Mouse (Mus musculus): ENCODE results near the gene Rpl7a. TPM values are rescaled to one million over a fixed set of nuclear protein-coding genes. Genes with fewer than 3 reads are reported as not detected.
A peak's percentile ranks its signal among the peaks of the same experiment; 100 is the strongest.

Gene Rpl7a
- polyA plus RNA-seq, 1 experiment = 229 TPM

DNA sequence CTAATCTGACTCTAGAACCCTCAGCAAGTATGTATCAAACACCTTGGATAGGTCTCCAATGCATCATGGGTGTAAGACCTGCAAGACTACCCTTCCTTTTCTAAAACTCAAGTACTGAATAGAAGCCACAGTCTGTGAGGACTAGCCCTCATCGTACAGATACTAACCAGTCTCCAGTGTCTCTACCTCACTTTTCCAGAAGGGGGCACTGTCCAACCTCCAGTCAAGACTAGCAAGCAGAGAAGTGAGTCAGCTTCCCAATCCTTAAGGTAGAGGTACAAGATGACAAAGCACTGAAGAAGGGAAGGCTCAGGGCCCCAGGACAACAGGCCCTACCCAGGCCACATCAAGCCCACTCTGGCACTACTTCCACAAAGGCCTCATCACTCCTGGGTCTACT, 19.8 kb downstream of the Rpl7a start:
- Histone ChIP-seq H3K36me3 (ENCODE audit: control insufficient read depth, insufficient read depth, low read length) (peaks cover 2% of the 10 kb centered on the region; the same call in 1 of the 2 replicates), H3K4me1 (ENCODE audit: control insufficient read depth, insufficient read depth, low read length) (peaks cover 18% of the 10 kb centered on the region), H3K4me3 (ENCODE audit: control insufficient read depth, low read depth, low read length) (no peak overlapping the region), H3K27ac (ENCODE audit: control insufficient read depth, insufficient read depth, low read depth, low read length) (no peak overlapping the region), H3K27me3 (ENCODE audit: control insufficient read depth, insufficient read depth, low read length) (no peaks in the 10 kb centered on the region)
- no peak for TF ChIP-seq CTCF (IDR thresholded peaks at IDR 0.05; ENCODE audit: control insufficient read depth, insufficient read depth, insufficient replicate concordance, low read depth, low read length)
- TF ChIP-seq POLR2A (IDR thresholded peaks at IDR 0.05; ENCODE audit: control insufficient read depth, low read depth, low read length) = no peak

DNA sequence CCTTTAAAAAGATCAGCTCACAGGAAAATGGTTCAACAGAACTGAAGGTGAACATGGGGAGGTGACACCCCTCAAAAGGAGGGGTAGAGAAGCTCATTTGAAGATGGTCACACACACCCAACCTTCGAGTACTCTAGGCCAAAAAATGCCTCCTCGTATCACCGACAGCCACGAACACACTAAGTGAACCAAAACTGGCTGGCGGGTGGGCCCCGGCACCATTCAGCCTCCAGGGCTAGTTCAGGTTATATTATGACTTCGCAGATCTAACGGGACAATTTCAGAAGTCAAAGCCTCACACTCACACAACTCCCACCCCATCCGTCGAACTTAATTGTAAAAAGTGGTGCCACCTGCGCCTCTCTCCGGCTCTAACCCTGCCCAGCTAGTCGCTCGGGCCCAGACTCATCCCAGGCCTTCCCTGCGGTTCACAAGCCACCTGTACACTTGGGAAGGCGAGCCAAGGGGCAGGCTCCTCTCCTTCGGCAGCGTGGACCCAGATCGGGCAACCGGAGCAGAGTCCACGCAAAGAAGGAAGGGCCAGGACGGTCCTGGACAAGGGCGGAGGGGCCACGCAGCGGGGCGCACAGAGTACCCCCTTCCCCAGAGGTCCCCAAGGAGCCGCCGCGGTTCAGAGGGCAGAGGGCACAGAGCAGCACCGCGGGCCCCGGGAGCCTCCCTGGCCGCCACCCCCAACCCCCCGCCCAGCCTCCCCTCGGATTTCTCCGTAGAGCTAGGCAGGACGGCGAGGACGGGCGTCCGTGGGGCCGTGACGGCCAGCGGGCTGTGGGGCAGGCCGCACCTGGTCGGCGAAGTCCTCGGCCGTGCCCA, 22.1 kb downstream of the Rpl7a start:
- Histone ChIP-seq H3K36me3 (ENCODE audit: control insufficient read depth, insufficient read depth, low read length) (no peaks in the 10 kb centered on the region; the same call in 1 of the 2 replicates), H3K27ac (ENCODE audit: control insufficient read depth, insufficient read depth, low read depth, low read length) (peak overlapping the region; percentile 90), H3K4me3 (ENCODE audit: control insufficient read depth, low read depth, low read length) (peak overlapping the region; percentile 95), H3K4me1 (ENCODE audit: control insufficient read depth, insufficient read depth, low read length) (peaks cover 18% of the 10 kb centered on the region), H3K27me3 (ENCODE audit: control insufficient read depth, insufficient read depth, low read length) (no peaks in the 10 kb centered on the region)
- TF ChIP-seq CTCF (IDR thresholded peaks at IDR 0.05; ENCODE audit: control insufficient read depth, insufficient read depth, insufficient replicate concordance, low read depth, low read length) (no peak), POLR2A (IDR thresholded peaks at IDR 0.05; ENCODE audit: control insufficient read depth, low read depth, low read length) (no peak)

DNA sequence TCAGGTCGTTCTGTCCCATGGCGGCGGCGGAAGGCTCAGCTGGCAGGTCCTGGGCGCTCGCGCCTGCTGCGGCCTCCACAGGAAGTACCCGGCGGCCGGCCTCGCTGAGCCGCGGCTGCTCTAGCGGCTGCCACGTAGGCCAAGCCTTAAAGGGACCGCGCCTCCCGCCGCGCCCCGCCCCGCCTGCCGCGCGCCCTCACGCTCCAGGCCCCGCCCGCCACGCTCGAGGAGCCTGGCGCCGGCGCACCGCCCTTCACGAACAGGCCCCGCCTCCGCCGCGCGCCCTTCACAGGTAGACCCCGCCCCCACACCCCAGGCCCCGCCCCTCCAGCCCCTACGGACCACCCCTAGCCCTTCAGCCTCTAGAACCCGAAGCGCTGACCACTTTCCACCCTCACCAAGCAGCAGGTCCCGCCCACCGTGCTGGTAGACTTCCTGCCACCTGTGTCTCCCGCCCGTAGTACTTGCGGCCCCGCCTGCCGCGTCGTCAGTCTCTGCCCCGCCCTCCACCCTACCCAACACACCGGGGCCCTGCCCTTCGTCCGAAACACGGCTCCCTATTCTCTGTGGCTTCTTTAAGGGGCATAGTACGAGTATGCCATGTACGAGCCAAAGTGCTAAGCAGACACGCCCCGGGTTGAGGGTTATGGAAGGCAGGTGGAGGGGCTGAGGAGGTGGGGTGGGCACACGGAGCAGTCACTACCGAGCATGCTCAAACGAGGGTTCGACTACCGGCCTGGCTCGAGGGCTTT, 22.9 kb downstream of the Rpl7a start, which contains the start of the genes Surf4 and Stkld1:
Surf4 (minus strand) TSS at position 625 of the 752 bp plus-strand sequence.
Stkld1 (plus strand) TSS at position 744 of the 752 bp plus-strand sequence.
- Histone ChIP-seq H3K27ac (ENCODE audit: control insufficient read depth, insufficient read depth, low read depth, low read length) (peak within 1 kb of the TSS; percentile 96), H3K4me1 (ENCODE audit: control insufficient read depth, insufficient read depth, low read length) (peaks cover 17% of the 10 kb centered on the region), H3K4me3 (ENCODE audit: control insufficient read depth, low read depth, low read length) (peak within 1 kb of the TSS; percentile 98), H3K27me3 (ENCODE audit: control insufficient read depth, insufficient read depth, low read length) (no peaks in the 10 kb centered on the region), H3K36me3 (ENCODE audit: control insufficient read depth, insufficient read depth, low read length) (no peaks in the 10 kb centered on the region; the same call in 1 of the 2 replicates)
- TF ChIP-seq CTCF (IDR thresholded peaks at IDR 0.05; ENCODE audit: control insufficient read depth, insufficient read depth, insufficient replicate concordance, low read depth, low read length) (no peak), POLR2A (IDR thresholded peaks at IDR 0.05; ENCODE audit: control insufficient read depth, low read depth, low read length) (peak; percentile 74)

DNA sequence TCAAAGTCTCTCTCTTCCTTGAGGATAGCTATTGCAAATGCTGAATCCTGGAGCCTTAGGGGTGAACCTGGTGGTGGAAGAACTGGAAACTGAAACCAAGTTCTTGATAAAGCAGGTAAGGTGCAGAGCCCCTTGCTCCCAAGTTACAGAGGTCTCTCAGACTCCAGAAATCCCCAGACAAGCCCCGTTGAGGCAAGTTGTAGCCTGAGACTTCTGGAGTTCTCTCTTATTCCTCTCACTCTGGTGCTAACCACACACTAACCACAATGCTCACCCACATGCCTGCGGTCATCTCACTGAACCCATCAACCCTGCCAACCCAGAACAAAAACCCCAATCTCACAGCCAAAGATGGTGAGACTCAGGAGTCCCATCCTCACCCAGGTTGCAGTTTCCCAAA, 24.7 kb downstream of the Rpl7a start:
- no peak overlapping the region for H3K27ac ChIP-seq (ENCODE audit: control insufficient read depth, insufficient read depth, low read depth, low read length)

DNA sequence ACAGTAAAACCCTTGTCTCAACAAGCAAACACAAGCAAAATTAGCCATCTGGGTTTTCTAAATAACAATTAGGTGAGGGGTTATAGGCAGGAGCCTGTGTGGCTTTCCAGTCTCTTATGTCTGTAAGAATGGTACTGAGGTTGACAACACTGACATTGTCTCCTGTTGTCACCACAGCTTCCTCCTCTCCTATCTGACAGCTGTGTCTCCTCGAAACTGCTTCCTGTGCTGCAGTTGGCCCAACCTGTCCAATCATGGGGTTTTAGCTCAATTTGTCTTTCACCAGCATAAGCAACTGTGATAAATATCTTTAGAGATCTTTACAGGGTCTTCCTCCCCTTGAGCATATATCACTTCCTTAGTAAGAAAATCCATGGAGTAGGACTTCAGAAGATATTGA, 25.9 kb downstream of the Rpl7a start:
- H3K27ac ChIP-seq (ENCODE audit: control insufficient read depth, insufficient read depth, low read depth, low read length) = no peak overlapping the region
- TF ChIP-seq CTCF (IDR thresholded peaks at IDR 0.05; ENCODE audit: control insufficient read depth, insufficient read depth, insufficient replicate concordance, low read depth, low read length) = no peak
- no peak for TF ChIP-seq POLR2A (IDR thresholded peaks at IDR 0.05; ENCODE audit: control insufficient read depth, low read depth, low read length)
- H3K4me3 ChIP-seq (ENCODE audit: control insufficient read depth, low read depth, low read length) = no peak overlapping the region
- H3K36me3 ChIP-seq (ENCODE audit: control insufficient read depth, insufficient read depth, low read length) = no peaks in the 10 kb centered on the region
- peaks cover 12% of the 10 kb centered on the region for H3K4me1 ChIP-seq (ENCODE audit: control insufficient read depth, insufficient read depth, low read length)
- no peaks in the 10 kb centered on the region for H3K27me3 ChIP-seq (ENCODE audit: control insufficient read depth, insufficient read depth, low read length)

More for the DNA sequence above, 24.7 kb downstream of the Rpl7a start:
- H3K4me1 ChIP-seq (ENCODE audit: control insufficient read depth, insufficient read depth, low read length) = peaks cover 14% of the 10 kb centered on the region
- no peaks in the 10 kb centered on the region for H3K36me3 ChIP-seq (ENCODE audit: control insufficient read depth, insufficient read depth, low read length)
- no peak for TF ChIP-seq CTCF (IDR thresholded peaks at IDR 0.05; ENCODE audit: control insufficient read depth, insufficient read depth, insufficient replicate concordance, low read depth, low read length)
- no peak for TF ChIP-seq POLR2A (IDR thresholded peaks at IDR 0.05; ENCODE audit: control insufficient read depth, low read depth, low read length)
- H3K4me3 ChIP-seq (ENCODE audit: control insufficient read depth, low read depth, low read length) = no peak overlapping the region
- no peaks in the 10 kb centered on the region for H3K27me3 ChIP-seq (ENCODE audit: control insufficient read depth, insufficient read depth, low read length)

DNA sequence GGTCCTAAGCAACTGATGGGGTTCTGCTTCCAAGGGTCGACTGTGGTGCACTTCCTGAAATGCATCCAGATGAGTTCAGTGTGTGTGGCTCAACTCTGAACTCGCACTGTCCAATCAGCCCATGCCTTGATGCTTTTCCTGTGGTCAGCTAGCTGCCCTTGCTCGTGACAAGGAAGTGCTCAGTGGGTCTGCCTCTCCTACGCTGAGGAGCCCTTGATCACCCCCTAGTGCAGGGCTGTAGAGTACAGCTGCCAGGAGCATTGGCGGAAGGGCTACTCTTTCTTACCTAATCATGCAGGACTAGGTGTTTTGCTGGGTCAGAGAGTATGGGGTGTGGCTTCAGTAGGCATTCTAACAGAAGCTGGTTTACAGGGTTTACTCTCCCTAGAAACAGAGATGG, 31.0 kb downstream of the Rpl7a start:
- no peaks in the 10 kb centered on the region for H3K4me1 ChIP-seq (ENCODE audit: control insufficient read depth, insufficient read depth, low read length)
- H3K36me3 ChIP-seq (ENCODE audit: control insufficient read depth, insufficient read depth, low read length) = no peaks in the 10 kb centered on the region; the same call in 1 of the 2 replicates
- H3K4me3 ChIP-seq (ENCODE audit: control insufficient read depth, low read depth, low read length) = no peak overlapping the region
- no peaks in the 10 kb centered on the region for H3K27me3 ChIP-seq (ENCODE audit: control insufficient read depth, insufficient read depth, low read length)
- no peak overlapping the region for H3K27ac ChIP-seq (ENCODE audit: control insufficient read depth, insufficient read depth, low read depth, low read length)
- TF ChIP-seq POLR2A (IDR thresholded peaks at IDR 0.05; ENCODE audit: control insufficient read depth, low read depth, low read length) (no peak), CTCF (IDR thresholded peaks at IDR 0.05; ENCODE audit: control insufficient read depth, insufficient read depth, insufficient replicate concordance, low read depth, low read length) (peak; percentile 13; the same call in 1 of the 2 replicates)

DNA sequence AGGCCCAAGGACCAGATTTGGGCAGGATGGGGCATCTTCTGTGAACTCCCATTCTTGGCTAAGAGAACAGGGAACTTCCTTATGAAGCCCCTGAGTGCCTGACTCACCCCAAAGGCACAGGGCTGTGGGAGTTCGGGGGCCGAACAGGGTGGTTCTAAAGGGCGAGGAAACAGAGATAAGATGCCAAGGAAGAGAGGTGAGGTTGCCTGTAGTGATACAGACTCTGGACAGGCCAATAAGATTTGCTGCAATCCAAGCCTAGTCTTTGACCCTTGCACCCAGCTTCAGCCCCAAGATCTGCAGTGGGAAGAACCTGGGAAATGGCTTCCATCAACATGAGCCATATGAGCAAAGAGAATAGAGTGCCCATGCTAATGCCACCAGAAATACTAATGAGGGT, 32.7 kb downstream of the Rpl7a start:
- Histone ChIP-seq H3K27ac (ENCODE audit: control insufficient read depth, insufficient read depth, low read depth, low read length) (no peak overlapping the region), H3K36me3 (ENCODE audit: control insufficient read depth, insufficient read depth, low read length) (no peaks in the 10 kb centered on the region; the same call in 1 of the 2 replicates), H3K4me1 (ENCODE audit: control insufficient read depth, insufficient read depth, low read length) (no peaks in the 10 kb centered on the region), H3K27me3 (ENCODE audit: control insufficient read depth, insufficient read depth, low read length) (no peaks in the 10 kb centered on the region), H3K4me3 (ENCODE audit: control insufficient read depth, low read depth, low read length) (no peak overlapping the region)
- TF ChIP-seq CTCF (IDR thresholded peaks at IDR 0.05; ENCODE audit: control insufficient read depth, insufficient read depth, insufficient replicate concordance, low read depth, low read length) = no peak
- TF ChIP-seq POLR2A (IDR thresholded peaks at IDR 0.05; ENCODE audit: control insufficient read depth, low read depth, low read length) = no peak

Measured in testis, adult 2 months (tissue).